Mouse (Mus musculus) c-Kit-positive CD71-positive TER-119-positive erythroid progenitor cells, embryonic 14.5 days (primary cell): Measurements from ENCODE around the gene Hes3.

ENCODE experiments used
- DNase-seq: peaks from one replicate; pipeline ENCODE4 v3.0.0-alpha.2; 2013; ENCODE audit warnings: low spot score

Gene Hes3

DNA sequence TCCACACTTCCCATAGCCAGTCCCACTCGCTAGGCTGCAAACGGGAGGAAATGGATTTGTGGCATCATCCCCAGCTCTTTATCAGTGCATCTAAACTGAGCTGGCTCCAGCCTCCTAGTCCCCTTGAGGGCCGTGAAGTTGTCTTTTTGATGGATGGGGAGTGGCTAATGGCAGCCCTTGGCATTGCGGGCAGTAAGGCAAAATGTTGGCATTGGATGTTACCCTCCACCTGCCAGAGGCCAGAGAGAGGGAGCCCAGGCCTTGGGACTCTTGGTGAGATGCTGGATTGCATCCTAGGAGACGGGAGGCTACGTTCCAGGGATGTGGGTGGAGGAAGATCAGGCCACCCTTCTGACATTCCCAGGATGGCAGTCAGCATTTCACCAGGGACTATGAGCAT lies 14.5 kb upstream of the Hes3 start:
- DNase-seq: no peak

DNA sequence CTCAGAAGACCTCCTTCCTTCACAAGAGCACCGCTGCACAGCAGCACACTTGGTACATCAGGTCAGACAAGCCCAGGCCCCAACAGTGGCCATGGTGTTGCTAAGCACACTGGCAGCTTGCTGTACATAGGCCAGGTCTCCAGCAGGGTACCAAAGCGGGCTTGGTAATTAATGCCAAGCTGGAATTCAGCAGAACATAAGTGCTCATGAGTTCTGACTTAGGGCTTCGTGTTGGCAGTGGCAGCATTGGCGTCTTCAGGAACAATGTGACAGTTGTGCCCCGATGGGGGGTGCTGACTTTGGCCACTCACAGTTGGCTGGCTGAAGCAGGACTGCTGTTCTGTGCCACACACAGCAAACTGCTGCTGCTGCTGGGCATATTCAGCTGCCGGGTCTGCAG lies 13.2 kb upstream of the Hes3 start:
- DNase-seq: no peak

DNA sequence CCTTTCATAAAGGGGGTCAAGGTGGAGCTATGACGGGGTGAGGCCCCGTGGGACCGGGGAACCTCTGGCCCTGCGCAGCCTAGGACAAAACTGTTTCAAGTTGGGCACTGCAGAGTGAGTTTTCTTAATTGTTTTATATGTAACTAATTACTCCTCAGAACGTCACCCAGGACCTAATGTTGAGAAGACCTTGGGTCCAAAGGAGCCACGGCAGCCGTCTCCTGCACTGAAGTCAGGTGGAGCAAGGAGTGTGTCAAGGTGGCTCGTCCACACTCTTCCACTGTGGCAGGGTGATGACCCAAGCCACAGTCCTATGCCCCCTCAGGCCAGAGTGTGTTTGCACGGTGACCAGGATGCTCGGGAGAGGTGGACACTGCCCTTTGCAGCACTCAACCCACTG lies 11.7 kb upstream of the Hes3 start:
- no peak for DNase-seq

DNA sequence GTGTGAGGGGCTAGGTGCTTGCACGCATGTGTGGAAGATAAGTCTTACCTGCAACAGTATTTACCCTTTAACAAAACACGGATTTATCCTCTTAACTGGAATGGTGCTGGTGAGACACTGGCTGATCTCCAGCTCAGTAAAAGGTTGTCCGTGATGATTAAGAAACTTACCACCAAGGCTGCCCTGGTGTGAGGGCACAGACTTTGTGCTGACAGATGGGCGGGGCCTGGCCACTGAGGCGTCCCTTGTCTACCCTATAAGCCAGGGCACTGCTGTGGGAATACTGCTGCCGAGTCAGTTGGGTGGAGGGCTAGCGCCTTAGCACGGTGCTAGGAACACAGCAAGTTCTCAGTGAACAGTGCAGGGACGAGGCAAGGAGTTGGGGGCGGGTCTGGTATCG lies 10.6 kb upstream of the Hes3 start:
- DNase-seq: no peak

DNA sequence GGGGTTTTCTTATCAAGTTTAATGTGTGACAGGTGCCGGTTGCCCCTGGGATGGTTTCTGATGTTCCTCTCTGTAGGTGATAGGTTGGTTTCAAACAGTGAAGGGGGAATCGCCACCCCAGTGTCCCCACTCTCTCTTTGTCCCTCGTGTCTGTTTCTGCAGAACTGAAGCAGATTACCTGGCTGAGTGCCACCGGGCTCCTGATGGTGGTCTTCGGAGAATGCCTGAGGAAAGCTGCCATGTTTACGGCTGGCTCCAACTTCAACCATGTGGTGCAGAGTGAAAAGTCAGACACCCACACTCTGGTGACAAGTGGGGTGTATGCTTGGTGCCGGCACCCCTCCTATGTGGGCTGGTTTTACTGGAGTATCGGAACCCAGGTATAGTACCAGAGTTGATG lies 8.9 kb upstream of the Hes3 start:
- DNase-seq: no peak

DNA sequence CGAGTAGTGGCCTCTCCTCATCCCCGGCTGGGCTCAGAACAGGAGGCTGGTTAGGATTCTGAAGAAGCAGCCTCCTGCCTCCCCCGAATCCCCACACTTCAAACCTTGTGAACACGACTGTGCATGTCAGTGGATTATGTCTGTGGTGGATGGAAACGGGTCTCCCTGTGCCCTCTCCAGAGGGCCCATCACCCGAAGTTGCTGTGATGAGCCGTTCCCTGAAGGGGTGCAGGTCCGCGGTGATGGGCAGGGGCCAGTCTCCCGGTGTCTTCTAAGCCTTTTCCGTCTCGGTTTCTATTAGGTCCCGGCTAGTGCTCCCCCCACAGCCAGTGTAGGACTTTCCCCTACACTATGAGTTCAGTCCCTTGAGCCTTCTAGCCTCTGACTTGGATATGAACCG lies 7.4 kb upstream of the Hes3 start:
- DNase-seq: no peak

DNA sequence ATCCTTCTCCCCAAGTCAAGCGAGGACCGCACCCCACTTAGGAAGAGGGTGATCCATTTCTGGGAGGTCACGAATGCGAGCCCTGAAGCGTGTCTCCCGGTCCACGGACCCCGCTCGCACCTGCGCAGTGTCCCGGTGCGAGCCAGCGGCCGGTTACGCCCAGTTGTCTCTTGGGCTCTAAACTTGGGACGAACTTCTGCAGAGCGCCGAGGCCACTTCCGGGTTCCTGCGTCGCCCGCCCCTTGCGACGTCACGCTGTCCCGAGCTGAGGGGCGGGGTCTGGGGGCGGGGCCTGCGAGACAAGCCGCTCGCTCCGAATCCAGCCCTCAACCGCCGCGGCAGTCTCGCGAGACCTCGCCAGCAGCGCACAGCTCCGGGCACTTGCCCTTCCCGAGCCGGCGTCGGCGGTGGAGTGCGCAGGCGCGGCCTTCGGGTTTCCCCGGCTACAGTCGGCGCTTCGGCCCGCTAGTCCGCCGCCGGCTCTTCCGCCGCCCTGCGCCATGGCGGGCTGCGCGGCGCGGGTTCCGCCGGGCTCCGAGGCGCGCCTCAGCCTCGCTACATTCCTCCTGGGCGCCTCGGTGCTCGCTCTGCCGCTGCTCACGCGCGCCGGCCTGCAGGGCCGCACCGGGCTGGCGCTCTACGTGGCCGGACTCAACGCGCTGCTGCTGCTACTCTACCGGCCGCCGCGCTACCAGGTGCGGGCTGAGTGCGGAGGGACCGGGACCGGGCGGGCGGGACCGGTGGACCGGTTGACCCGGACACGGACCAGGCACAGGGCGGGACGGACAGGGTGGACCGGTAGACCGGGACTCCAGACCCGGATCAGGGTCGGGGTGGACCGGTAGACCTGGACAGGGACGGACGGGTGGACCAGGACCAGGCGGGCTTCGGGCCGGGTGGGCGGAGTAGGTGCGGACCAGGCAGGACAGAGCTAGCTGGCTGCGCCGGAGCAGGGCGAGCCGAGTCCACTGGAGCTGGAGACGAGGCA lies 5.7 kb upstream of the Hes3 start, which contains the start of gene Icmt:
TSS of gene Icmt (plus strand) at position 354 of the 988 bp plus-strand sequence.
- peak; percentile 99 for DNase-seq

DNA sequence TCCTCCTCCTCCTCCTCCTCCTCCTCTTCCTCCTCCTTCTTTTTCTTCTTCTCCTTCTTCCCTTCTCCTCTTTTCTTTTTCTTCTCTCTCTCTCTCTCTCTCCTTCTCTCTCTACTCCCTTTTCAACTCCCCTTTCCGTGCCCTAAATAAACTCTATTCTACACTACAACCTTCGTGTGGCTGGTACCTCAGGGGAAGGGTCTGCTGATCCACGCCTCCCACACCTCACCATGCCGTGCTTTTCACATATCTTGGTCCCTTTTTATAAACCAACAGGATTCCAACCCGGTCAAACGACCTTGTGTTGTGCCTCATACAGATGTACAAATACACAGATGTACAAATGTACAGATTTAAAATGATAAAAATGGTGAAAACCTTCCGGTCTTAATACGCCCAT lies 4.9 kb upstream of the Hes3 start:
- DNase-seq: no peak

DNA sequence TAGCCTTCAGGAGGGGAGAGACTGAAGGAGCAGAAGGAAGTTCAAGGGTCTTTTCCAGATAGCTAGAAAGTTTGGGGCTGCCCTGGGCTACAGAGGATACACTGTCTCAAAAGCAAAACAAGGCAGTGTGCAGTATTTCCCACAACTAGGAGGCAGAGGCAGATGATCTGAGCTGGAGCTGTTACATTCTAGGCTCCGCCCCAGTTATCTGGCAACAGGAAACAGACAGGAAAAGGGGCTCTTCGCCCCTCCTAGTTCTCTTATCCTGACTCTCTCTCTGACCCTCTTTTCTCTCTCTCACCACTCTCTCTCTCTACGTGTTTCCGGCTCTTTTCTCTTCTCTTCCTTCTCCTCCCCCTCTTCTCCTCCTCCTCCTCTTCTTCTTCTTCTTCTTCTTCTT lies 4.5 kb upstream of the Hes3 start:
- DNase-seq: peak; percentile 52

DNA sequence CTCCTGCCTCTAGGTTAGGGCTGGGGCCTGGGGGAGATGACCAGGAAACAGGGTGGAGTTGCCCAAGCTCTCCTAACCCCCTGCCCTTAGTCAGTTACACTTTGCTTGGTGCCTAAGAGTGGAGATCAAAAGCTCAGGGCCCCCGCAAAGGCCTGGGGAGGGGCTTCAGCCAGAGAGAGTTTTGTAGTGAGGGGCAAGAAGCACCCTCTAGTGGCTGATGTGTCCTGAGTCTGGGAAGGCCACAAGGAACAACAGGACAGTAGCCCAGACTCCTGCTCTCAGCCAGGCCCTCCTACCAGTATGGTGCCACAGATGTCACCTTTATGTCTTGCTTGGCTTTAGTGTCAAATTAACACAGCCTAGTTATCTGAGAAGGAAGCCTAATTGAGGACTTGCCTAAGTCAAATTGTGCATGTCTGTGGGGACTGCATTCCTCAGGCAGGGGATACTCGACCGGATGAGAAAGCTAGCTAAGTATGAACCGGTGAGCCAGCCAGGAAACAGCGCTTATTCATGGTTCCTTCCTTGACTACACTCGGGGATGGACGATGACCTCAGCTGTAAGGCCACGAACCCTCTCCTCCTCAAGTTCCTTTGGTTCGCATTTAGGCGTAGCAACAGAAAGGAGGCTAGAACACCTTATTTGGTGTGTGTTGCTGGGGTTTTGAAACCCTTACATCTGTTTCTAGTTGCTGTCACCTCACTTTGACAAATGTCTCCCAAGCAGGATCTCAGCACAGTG lies 2.9 kb upstream of the Hes3 start:
- DNase-seq: no peak

DNA sequence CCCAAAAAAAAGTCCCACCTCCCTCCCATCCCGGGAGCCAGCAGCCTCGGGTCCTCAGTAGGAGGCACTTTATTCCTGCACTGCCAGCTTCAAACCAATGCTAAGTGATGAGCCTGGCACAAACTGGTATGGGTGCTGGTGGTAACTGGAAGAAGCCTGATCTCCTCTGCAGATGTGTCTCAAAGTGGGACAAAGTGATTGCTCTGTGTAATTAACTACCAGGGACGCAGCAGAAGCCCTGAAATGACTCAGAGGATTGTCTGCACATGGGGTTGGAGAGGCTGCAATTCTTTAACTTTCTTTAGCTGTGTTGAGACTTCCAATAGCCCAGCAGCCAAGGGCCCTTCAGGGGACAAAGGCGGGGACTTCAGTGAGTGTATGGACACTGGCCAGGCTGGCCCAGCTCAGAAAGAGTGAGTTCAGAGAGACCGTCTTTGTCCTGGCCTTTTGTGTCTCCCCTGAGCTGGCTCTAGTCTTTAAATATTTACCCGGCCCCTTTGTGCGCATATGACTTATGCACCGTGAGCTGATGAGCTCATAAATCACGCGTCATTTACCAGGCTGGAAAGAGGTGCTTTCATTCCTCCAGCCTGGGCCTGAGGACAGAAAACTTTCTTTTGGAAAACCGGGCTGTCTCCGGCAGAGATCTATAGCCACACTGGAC lies 772 bp upstream of the Hes3 start:
- no peak for DNase-seq

DNA sequence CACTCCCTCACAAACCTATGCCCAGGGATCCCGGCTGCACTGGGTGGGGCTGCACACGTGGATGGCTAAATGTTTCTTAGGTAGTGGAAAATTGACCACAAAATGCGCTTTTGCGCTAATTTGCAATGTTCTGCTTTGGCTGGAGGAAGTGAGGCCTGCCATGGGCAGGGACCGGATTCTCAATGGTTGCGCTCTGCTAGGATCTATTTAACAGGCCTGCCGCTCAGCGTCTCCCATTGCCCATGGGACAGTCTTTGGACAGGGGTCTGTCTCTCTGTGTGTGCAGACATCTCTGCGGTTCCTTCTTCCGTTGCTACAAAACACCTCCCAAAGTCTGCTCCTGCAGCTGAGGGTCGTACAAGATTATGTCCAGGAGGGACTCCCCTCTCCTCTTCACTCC lies 471 bp downstream of the Hes3 start:
- no peak for DNase-seq

DNA sequence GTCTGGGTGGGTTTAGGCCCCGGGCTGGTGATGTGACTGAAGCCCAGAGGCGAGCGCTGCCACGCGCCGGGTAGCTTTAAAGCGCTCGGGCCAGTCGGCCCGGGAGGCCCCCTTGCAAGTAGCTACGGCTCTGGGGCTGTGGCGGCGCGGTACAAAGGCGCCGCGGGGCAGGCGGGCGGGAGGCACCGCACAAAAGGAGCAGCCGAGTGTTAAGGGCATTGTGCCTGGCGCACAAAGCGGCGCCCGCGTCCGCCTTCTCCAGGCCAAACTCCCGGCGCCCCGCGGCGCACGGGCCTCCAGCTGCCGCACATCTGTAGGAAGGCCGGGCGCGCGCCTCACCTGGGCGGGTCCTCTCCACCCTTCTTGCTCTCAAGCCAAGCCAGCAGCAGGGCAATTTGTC lies 1.1 kb downstream of the Hes3 start:
- no peak for DNase-seq

DNA sequence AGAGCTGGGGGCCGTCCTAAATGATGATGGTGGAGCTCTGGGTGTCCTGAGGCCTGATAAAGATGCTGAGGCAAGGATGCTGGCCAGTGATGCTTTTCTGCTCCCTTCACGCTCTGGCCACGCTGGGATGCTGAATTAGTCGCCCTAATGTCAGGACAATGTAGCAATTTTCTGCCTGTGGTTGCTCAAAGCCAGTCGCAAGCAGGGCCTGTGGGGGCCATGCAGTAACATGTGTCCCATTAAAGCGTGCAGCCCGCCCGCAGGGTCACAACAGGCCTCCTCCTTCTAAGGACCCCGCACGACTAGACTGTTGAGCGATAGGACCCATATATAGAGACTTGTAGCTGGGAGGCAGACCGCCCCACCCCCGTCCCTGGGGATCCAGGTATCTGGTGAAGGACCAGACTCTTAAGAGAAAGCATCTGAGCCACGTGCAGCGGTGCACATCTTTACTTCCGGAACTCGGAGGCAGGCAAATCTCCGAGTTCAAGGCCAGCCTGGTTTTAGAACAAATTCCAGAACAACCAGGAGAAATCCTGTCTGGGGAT lies 3.0 kb downstream of the Hes3 start:
- no peak for DNase-seq

DNA sequence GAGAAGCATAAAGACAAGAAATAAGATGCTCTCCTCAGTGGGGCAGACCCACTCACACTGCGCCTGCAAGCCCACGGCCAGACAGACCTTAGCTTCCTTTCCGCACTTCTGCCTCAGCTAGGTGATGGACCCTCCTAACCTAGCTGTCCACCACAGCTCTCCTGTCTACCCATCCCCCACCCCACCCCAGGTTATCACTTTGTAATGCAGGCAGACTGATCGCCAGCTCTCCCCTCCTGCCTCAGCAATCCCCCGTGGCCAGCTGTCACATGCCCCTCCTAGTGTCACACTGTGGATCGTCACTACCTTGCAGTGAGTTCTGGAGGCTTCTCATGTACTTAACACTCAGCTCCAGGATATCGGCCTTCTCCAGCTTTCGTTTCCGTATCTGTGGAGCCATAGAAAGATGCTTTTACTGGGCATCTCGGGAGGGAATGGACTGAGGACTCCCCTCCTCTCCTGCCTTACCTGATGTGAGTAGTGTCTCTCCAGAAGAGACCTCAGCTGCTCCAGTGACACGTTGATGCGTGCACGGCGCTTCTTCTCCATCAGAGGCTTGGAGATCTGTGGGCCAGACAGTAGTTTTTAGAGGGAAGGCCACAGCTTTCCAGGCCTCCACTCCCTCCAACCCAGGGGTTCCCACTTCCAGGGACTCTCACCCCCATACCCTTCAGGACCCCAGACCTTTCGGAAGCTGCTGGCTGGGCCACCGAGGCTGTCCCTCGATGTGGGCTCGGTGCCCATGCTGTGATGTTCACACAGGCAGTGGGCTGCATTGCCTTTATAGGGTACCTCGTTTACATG lies 3.9 kb downstream of the Hes3 start:
- DNase-seq: no peak

DNA sequence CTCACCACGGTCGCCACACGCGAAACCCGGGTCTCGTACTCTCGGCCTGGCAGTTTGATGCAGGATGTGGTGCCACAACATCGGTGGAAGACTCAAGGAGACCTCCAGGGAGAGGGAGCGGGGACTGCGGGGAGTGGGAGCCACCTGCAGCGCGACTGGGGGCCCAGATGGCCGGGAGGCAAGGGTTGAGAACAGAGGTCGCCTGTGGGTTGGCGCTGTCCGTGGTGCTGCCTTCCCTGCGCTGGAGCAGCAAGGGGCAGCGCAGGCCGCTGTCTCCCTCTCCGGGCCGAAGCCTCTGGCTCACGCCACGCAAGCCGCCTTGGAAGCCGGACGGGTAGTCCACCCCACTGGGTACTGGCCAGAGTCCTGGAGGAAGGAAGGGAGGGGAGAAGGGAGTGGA lies 4.6 kb downstream of the Hes3 start:
- DNase-seq: no peak

DNA sequence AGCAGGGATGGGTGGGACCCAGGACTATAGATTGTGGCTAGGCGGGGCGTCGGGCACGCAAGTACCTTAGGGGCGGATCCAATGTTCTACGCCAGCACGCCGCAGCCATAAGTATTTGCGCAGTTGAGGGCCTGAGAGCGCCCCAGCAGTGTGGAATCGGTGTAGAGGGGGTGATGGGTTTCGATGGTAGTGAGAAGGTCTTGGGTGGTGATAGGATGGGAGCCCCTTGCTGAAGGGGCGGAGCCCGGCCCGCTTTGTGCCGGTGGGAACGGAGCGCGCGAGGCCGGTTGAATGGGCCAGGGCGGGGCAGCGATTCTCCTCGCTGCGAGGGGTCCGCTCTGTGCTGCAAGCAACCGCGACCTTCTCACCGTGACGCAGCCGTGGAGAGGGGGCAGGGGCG lies 5.3 kb downstream of the Hes3 start:
- no peak for DNase-seq

DNA sequence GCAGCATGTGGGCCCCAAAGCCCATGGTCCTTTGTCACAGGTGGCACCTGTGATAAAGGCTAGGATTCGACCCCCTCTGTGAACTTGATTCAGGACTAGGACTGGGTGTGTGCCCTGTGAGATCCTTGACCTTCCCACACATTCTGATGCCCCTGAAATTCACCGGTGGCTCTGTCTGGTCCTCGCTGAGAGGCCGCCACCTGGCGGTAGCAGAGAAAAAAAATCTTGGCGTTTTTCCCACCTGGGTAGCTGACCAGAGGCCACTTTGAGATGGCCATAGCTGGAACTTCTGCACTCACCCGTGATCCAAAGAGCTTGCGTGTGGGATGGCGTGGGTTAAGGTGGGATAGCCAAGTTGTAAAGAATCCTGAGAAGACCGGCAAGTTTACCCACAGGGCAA lies 6.0 kb downstream of the Hes3 start:
- DNase-seq: no peak

DNA sequence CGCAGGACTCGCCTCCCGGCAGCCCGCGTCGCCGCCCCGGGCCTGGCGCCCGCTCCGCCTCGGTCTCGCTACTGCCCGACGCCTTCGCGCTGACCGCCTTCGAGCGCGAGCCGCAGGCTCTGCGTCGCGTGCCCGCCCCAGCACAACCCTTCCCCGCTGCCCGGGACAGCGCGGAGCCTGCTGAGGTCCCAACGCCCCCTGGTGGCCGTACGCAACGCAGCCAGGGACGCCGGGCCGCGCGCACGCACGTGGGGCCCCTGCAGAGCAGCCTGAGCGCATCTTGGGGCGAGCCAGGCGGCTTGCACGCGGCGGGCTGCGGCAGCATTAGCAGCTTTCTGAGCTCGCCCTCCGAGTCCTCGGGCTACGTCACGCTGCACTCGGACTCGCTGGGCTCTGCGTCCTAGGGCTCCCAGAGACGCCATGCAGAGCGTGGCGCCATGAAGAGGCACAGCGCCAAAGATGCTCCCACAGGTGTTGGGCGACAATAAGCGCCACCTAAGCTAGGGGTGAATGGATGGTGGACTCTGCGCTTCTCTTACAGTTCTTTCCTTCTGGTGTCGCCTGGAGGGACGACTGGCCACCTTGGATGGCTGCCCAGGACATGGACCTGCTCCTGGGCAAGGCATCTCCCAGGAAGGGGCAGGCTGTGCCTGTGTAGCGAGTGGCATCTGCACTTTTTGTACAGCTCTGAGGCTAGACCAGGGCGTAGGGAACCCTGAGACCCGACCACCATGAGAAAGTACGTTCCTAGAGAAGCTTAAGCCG lies 8.1 kb downstream of the Hes3 start:
- DNase-seq: peak; percentile 57

DNA sequence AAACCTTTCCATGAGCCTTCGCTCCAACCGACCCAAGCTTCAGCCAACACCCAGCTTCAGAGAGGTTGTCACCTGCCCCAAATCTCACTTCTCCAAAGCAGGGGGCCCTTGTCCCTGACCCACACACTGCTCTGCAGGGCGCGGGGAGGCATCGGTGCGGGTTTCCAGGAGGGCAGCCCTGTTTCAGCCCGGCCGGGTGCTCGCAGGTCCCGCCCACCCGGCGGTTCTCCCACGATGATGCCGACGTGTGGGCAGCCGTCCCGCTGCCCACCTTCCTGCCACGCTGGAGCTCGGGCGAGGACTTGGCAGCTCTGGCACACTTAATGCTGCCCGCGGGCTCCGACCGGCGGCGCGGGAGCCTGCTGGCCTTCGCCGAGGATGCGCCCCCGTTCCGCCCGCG lies 8.7 kb downstream of the Hes3 start:
- DNase-seq: no peak

DNA sequence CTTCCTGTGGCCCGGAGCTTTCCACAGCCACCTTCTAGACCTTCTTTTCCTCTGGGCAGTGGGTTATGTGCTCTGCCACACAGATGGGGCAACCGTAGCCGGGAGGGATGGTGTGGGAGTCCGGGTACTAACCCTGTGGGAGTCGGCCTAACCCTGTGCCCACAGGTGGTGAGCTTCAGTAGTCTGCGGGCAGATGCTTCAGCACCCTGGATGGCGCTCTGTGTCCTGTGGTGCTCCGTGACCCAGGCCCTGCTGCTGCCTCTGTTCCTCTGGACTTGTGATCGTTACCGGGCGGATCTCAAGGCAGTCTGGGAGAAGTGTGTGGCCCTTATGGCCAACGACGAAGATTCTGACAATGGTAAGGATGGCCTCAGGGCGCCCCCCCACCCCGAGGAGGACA lies 9.9 kb downstream of the Hes3 start:
- no peak for DNase-seq
